Mouse (Mus musculus): ENCODE data around the gene Slc29a3.

DNA sequence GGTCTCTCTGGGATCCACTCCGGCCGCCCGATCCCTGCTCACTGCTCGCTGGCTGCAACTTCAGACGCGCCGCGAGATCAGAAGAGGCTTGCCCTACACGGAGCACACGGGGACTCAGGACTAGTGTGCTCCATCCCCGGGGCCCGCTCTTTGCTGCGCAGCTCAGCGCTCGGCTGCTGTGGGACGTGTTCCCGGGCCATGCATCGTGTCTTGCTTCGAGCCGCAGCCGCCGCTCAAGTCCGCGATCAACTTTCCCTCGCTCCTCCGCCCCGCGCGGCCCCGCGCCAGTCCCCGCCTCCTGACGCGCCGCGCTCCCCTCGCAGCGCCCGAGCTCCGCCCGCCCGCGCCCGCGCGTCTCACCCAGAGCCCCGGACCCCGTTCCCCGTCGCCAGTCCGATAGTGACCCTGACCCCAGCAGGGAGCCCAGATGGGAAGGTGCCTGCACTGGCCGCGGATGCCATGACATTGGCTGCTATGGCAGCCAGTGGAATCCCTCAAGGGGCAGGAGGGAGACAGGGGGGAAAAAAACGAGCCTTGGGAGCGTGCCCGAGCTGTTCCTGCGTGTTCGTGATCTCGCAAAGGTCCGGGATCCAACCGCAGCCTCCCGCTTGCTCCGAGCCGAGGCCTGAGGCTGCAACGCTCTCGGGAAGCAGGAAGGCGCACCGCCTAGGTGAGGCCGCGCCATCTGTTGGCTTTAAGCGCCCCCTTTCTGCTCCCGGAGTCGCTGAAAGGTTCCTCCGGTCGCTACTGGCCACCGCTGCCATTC lies 65.4 kb downstream of the Slc29a3 start:
- TF ChIP-seq CTCF (IDR thresholded peaks at IDR 0.05) (peak; percentile 89), POLR2A (IDR thresholded peaks at IDR 0.05; ENCODE audit: insufficient read depth, low read depth, low read length) (no peak)

Data from heart, adult 2 months (tissue).